Mouse (Mus musculus): Measurements from ENCODE around the gene 1190005I06Rik.

GRCm38 (mm10) chr8:120657415-120657814, 10.0 kb upstream of the 1190005I06Rik start:
- TF ChIP-seq CTCF (IDR thresholded peaks at IDR 0.05; ENCODE audit: control insufficient read depth, insufficient read depth, insufficient read length) (no peak), MAX (IDR thresholded peaks at IDR 0.05) (no peak), USF1 (IDR thresholded peaks at IDR 0.05; ENCODE audit: low read depth) (no peak), MYOG (IDR thresholded peaks at IDR 0.05; ENCODE audit: control insufficient read depth, extremely low read depth, insufficient read length) (no peak), CEBPB (IDR thresholded peaks at IDR 0.05; ENCODE audit: low read depth) (no peak), MYOD1 (IDR thresholded peaks at IDR 0.05; ENCODE audit: control insufficient read depth, insufficient read length, low read depth) (no peak), FOSL1 (IDR thresholded peaks at IDR 0.05; ENCODE audit: insufficient read depth, low read length, poor library complexity, severe bottlenecking) (no peak)

Data from C2C12 (cell line).